Mouse (Mus musculus) forebrain, embryonic 14.5 days (tissue): ENCODE measurements around the gene Slc23a4. TPM values are rescaled to one million over a fixed set of nuclear protein-coding genes. Genes with fewer than 3 reads are reported as not detected.

Experiments used
- ATAC-seq: fragments of 200-750 bp; cut with Nextera tagmentation; 2 replicates; pipeline ENCODE4 v1.8.0; 2017; ENCODE audit warnings: mild to moderate bottlenecking, moderate library complexity
- DNase-seq: peaks from one replicate; pipeline ENCODE4 v3.0.0-alpha.2; 2015; ENCODE audit warnings: low spot score
- H3K27ac ChIP-seq: fragments of 300-500 bp; sonication (generic); 2 replicates; pipeline ENCODE4 v1.5.1; 2014; ENCODE audit warnings: low read depth, mild to moderate bottlenecking, control low read depth, low read length, moderate library complexity
- H3K27me3 ChIP-seq: fragments of 300-500 bp; sonication (generic); replicated peaks from 2 replicates; pipeline ENCODE4 v1.6.1; 2014; ENCODE audit warnings: low read length, control low read depth, mixed read lengths; ENCODE audit not compliant: control insufficient read depth, insufficient read depth
- H3K36me3 ChIP-seq: fragments of 300-500 bp; sonication (generic); 2 replicates; pipeline ENCODE4 v1.6.1; 2014; ENCODE audit warnings: low read length, control low read depth; ENCODE audit not compliant: control insufficient read depth, insufficient read depth
- H3K4me1 ChIP-seq: fragments of 300-500 bp; sonication (generic); 2 replicates; pipeline ENCODE4 v1.6.1; 2014; ENCODE audit warnings: antibody characterized with exemption, low read length, control low read depth; ENCODE audit not compliant: control insufficient read depth, insufficient read depth
- H3K4me2 ChIP-seq: fragments of 300-500 bp; sonication (generic); 2 replicates; pipeline ENCODE4 v1.6.1; 2014; ENCODE audit warnings: mild to moderate bottlenecking, control low read depth, low read length
- H3K4me3 ChIP-seq: fragments of 300-500 bp; sonication (generic); 2 replicates; pipeline ENCODE4 v1.5.1; 2014; ENCODE audit warnings: low read depth, low read length, control low read depth
- H3K9ac ChIP-seq: fragments of 300-500 bp; sonication (generic); 2 replicates; pipeline ENCODE4 v1.6.1; 2014; ENCODE audit warnings: mild to moderate bottlenecking, low read length, control low read depth, moderate library complexity
- H3K9me3 ChIP-seq: fragments of 300-500 bp; sonication (generic); replicated peaks from 2 replicates; pipeline ENCODE4 v1.6.1; 2016; ENCODE audit warnings: low read length, control low read depth, mixed read lengths; ENCODE audit not compliant: control insufficient read depth
- WGBS: fragments of 180-500 bp; shearing (Covaris S2); extraction: QIAGEN DNeasy Blood & Tissue Kit; methylation state at CpG from one replicate; pipeline ENCODE4 v1.1.7; 2014; 5-methylcytosine and 5-hydroxymethylcytosine counted together
- polyA plus RNA-seq: library from polyadenylated mRNA; unstranded; fragments of >200 nt; fragmentation: Nextera tagmentation; extraction: Ambion mirVana; gene quantifications from 2 replicates; pipeline ENCODE4 v1.2.1, GENCODE M21; 2014

The Slc23a4 gene
- polyA plus RNA-seq, 1 experiment from 2014 or later, result 0.55 TPM

GRCm38 (mm10) chr6:34903851-34904250 lies 84.4 kb downstream of the Slc23a4 start:
- ATAC-seq, result no peak
- peaks cover 63% of the 10 kb centered on the region for H3K36me3 ChIP-seq
- 81% methylated on average over 10 of the region's 10 CpGs for WGBS

GRCm38 (mm10) chr6:34903441-34903840 lies 84.8 kb downstream of the Slc23a4 start:
- H3K4me1 ChIP-seq, result no peaks in the 10 kb centered on the region
- 86% methylated on average over 5 of the region's 5 CpGs for WGBS
- H3K36me3 ChIP-seq, result peaks cover 63% of the 10 kb centered on the region
- no peak for DNase-seq
- no peaks in the 10 kb centered on the region for H3K27me3 ChIP-seq
- H3K4me2 ChIP-seq, result no peak overlapping the region
- H3K9ac ChIP-seq, result no peak overlapping the region
- no peak overlapping the region for H3K27ac ChIP-seq
- no peak overlapping the region for H3K4me3 ChIP-seq
- no peak for ATAC-seq
- no peaks in the 10 kb centered on the region for H3K9me3 ChIP-seq

More at GRCm38 (mm10) chr6:34903851-34904250, 84.4 kb downstream of the Slc23a4 start:
- Histone ChIP-seq H3K27me3 (no peaks in the 10 kb centered on the region), H3K4me1 (no peaks in the 10 kb centered on the region), H3K9ac (no peak overlapping the region), H3K9me3 (no peaks in the 10 kb centered on the region), H3K4me2 (no peak overlapping the region), H3K27ac (no peak overlapping the region), H3K4me3 (no peak overlapping the region)
- no peak for DNase-seq

- Histone ChIP-seq H3K4me2 (no peak overlapping the region), H3K36me3 (peaks cover 57% of the 10 kb centered on the region), H3K4me3 (no peak overlapping the region), H3K9me3 (no peaks in the 10 kb centered on the region), H3K27me3 (no peaks in the 10 kb centered on the region), H3K9ac (no peak overlapping the region), H3K4me1 (no peaks in the 10 kb centered on the region), H3K27ac (no peak overlapping the region)
- ATAC-seq (no peak), DNase-seq (no peak)
- 92% methylated on average over 7 of the region's 7 CpGs for WGBS
Measured at GRCm38 (mm10) chr6:34902578-34902977, 85.6 kb downstream of the Slc23a4 start.

- no peak overlapping the region for H3K27ac ChIP-seq
- H3K4me2 ChIP-seq, result no peak overlapping the region
- H3K9ac ChIP-seq, result no peak overlapping the region
- H3K9me3 ChIP-seq, result no peaks in the 10 kb centered on the region
- WGBS, result 79% methylated on average over 9 of the region's 9 CpGs
- H3K27me3 ChIP-seq, result no peaks in the 10 kb centered on the region
- ATAC-seq (no peak), DNase-seq (no peak)
- no peaks in the 10 kb centered on the region for H3K4me1 ChIP-seq
- no peak overlapping the region for H3K4me3 ChIP-seq
- H3K36me3 ChIP-seq, result peaks cover 51% of the 10 kb centered on the region
Measured at GRCm38 (mm10) chr6:34901911-34902444, 86.2 kb downstream of the Slc23a4 start.

- ATAC-seq, result no peak
- no peak for DNase-seq
- no peaks in the 10 kb centered on the region for H3K9me3 ChIP-seq
- 68% methylated on average over 2 of the region's 2 CpGs for WGBS
- no peaks in the 10 kb centered on the region for H3K27me3 ChIP-seq
- peaks cover 46% of the 10 kb centered on the region for H3K36me3 ChIP-seq
- H3K9ac ChIP-seq, result no peak overlapping the region
- H3K4me3 ChIP-seq, result no peak overlapping the region
- no peak overlapping the region for H3K4me2 ChIP-seq
- no peak overlapping the region for H3K27ac ChIP-seq
- no peaks in the 10 kb centered on the region for H3K4me1 ChIP-seq
Measured at GRCm38 (mm10) chr6:34900990-34901389, 87.2 kb downstream of the Slc23a4 start.

GRCm38 (mm10) chr6:34899127-34899526 lies 89.1 kb downstream of the Slc23a4 start:
- Histone ChIP-seq H3K4me3 (no peak overlapping the region), H3K27ac (no peak overlapping the region), H3K9me3 (no peaks in the 10 kb centered on the region), H3K9ac (no peak overlapping the region), H3K4me2 (no peak overlapping the region), H3K4me1 (no peaks in the 10 kb centered on the region), H3K27me3 (no peaks in the 10 kb centered on the region), H3K36me3 (peaks cover 55% of the 10 kb centered on the region)
- WGBS, result 87% methylated on average over 2 of the region's 2 CpGs
- no peak for ATAC-seq
- no peak for DNase-seq

GRCm38 (mm10) chr6:34896168-34896780 lies 91.9 kb downstream of the Slc23a4 start:
- Histone ChIP-seq H3K4me1 (no peaks in the 10 kb centered on the region), H3K27ac (no peak overlapping the region), H3K9me3 (no peaks in the 10 kb centered on the region), H3K9ac (no peak overlapping the region), H3K36me3 (peaks cover 63% of the 10 kb centered on the region), H3K27me3 (no peaks in the 10 kb centered on the region), H3K4me2 (no peak overlapping the region), H3K4me3 (no peak overlapping the region)
- ATAC-seq, result no peak
- DNase-seq, result no peak
- 60% methylated on average over 16 of the region's 16 CpGs for WGBS

GRCm38 (mm10) chr6:34895569-34895968 lies 92.6 kb downstream of the Slc23a4 start:
- DNase-seq (no peak), ATAC-seq (no peak)
- no peaks in the 10 kb centered on the region for H3K9me3 ChIP-seq
- H3K27ac ChIP-seq, result no peak overlapping the region
- no peak overlapping the region for H3K4me2 ChIP-seq
- H3K4me1 ChIP-seq, result no peaks in the 10 kb centered on the region
- H3K4me3 ChIP-seq, result no peak overlapping the region
- peaks cover 62% of the 10 kb centered on the region for H3K36me3 ChIP-seq
- 90% methylated on average over 7 of the region's 7 CpGs for WGBS
- no peak overlapping the region for H3K9ac ChIP-seq
- H3K27me3 ChIP-seq, result no peaks in the 10 kb centered on the region
